Mouse (Mus musculus): ENCODE data around the gene Chchd6. TPM values are rescaled to one million over a fixed set of nuclear protein-coding genes. Genes with fewer than 3 reads are reported as not detected.

Chchd6 gene
- polyA plus RNA-seq, 1 experiment from 2014 or later, result 69.0 TPM

GRCm38 (mm10) chr6:89359771-89360708 is 235.4 kb downstream of the Chchd6 start:
- 59% methylated on average over 20 of the region's 20 CpGs for WGBS

DNA sequence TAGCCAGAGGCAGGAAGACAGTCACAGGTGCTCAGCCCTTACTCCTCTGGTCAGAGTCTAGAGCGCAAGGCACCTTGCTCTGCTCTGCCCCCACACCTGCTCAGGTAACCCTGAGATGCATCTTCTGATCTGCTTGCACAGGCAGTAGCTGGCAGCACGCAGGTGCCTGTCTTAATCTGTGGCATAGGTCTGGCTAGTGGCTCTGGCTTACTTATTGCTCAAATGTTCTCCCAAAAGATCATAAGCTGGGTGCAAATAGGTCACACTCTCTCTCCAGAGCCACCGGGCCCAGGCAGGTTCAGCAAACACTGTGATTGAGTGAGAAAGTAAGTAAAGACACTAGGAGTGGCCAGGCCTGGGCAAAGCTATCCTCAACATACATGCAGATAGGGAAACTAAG is 236.3 kb downstream of the Chchd6 start:
- Histone ChIP-seq H3K27ac (ENCODE audit: low read depth, low read length) (0 out of 2 replicates have a peak overlapping the region, but pooled peaks have one; percentile 17), H3K27me3 (ENCODE audit: control insufficient read depth, insufficient read depth, low read length) (no peaks in the 10 kb centered on the region)

More at GRCm38 (mm10) chr6:89359771-89360708, 235.4 kb downstream of the Chchd6 start:
- no peak for ATAC-seq (ENCODE audit: low FRiP score, low TSS enrichment)
- Histone ChIP-seq H3K9ac (ENCODE audit: low read depth, low read length) (peak overlapping the region; percentile 95; the same call in 1 of the 2 replicates), H3K4me3 (ENCODE audit: low read length) (peak overlapping the region; percentile 7; the same call in 1 of the 2 replicates), H3K36me3 (ENCODE audit: control insufficient read depth, insufficient read depth, low read length) (peaks cover 17% of the 10 kb centered on the region; the same call in 1 of the 2 replicates), H3K4me2 (replicated peaks; ENCODE audit: low read depth, low read length) (peak overlapping the region; percentile 87), H3K4me1 (ENCODE audit: control insufficient read depth, insufficient read depth, low read length) (peaks cover 29% of the 10 kb centered on the region), H3K27me3 (ENCODE audit: control insufficient read depth, insufficient read depth, low read length) (no peaks in the 10 kb centered on the region), H3K9me3 (ENCODE audit: control insufficient read depth, low read length) (no peaks in the 10 kb centered on the region), H3K27ac (ENCODE audit: low read depth, low read length) (0 out of 2 replicates have a peak overlapping the region, but pooled peaks have one; percentile 37)

GRCm38 (mm10) chr6:89355661-89356060 is 239.8 kb downstream of the Chchd6 start:
- Histone ChIP-seq H3K36me3 (ENCODE audit: control insufficient read depth, insufficient read depth, low read length) (peaks cover 44% of the 10 kb centered on the region), H3K4me3 (ENCODE audit: low read length) (no peak overlapping the region), H3K4me1 (ENCODE audit: control insufficient read depth, insufficient read depth, low read length) (peaks cover 55% of the 10 kb centered on the region), H3K27me3 (ENCODE audit: control insufficient read depth, insufficient read depth, low read length) (no peaks in the 10 kb centered on the region), H3K9ac (ENCODE audit: low read depth, low read length) (no peak overlapping the region), H3K4me2 (replicated peaks; ENCODE audit: low read depth, low read length) (no peak overlapping the region), H3K27ac (ENCODE audit: low read depth, low read length) (no peak overlapping the region), H3K9me3 (ENCODE audit: control insufficient read depth, low read length) (no peaks in the 10 kb centered on the region)
- 69% methylated on average over 7 of the region's 7 CpGs for WGBS
- no peak for ATAC-seq (ENCODE audit: low FRiP score, low TSS enrichment)

More for the DNA sequence above, 236.3 kb downstream of the Chchd6 start:
- no peaks in the 10 kb centered on the region for H3K9me3 ChIP-seq (ENCODE audit: control insufficient read depth, low read length)
- ATAC-seq (ENCODE audit: low FRiP score, low TSS enrichment), result no peak
- H3K4me2 ChIP-seq (replicated peaks; ENCODE audit: low read depth, low read length), result peak overlapping the region; percentile 3; the same call in 1 of the 2 replicates
- peaks cover 31% of the 10 kb centered on the region for H3K4me1 ChIP-seq (ENCODE audit: control insufficient read depth, insufficient read depth, low read length)
- peaks cover 25% of the 10 kb centered on the region; the same call in 1 of the 2 replicates for H3K36me3 ChIP-seq (ENCODE audit: control insufficient read depth, insufficient read depth, low read length)
- WGBS, result 85% methylated on average over 3 of the region's 3 CpGs
- H3K4me3 ChIP-seq (ENCODE audit: low read length), result no peak overlapping the region
- no peak overlapping the region; the same call in 1 of the 2 replicates for H3K9ac ChIP-seq (ENCODE audit: low read depth, low read length)

DNA sequence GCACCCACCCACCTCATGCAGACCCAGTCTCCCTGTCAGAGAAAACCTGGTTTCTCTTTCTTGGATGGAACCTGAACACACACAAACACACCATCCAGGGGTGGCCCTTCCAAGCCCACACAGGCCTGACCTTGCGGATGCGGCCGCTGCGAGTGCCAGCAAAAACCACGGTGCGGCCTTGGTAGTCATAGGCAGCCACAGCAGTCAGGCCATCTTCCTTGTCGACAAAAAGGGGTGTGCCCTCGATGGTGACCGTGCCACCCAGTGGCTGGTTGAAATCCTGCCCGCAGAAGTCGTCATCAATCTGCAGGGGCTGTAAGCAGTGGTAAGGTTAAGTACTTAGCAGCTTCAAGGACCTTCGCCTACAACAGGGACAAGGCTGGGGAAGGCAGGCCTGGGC is 240.7 kb downstream of the Chchd6 start:
- Histone ChIP-seq H3K4me2 (replicated peaks; ENCODE audit: low read depth, low read length) (no peak overlapping the region), H3K27me3 (ENCODE audit: control insufficient read depth, insufficient read depth, low read length) (no peaks in the 10 kb centered on the region), H3K27ac (ENCODE audit: low read depth, low read length) (no peak overlapping the region), H3K4me3 (ENCODE audit: low read length) (no peak overlapping the region), H3K9ac (ENCODE audit: low read depth, low read length) (no peak overlapping the region), H3K36me3 (ENCODE audit: control insufficient read depth, insufficient read depth, low read length) (peaks cover 50% of the 10 kb centered on the region), H3K4me1 (ENCODE audit: control insufficient read depth, insufficient read depth, low read length) (peaks cover 45% of the 10 kb centered on the region), H3K9me3 (ENCODE audit: control insufficient read depth, low read length) (no peaks in the 10 kb centered on the region)
- no peak for ATAC-seq (ENCODE audit: low FRiP score, low TSS enrichment)
- 89% methylated on average over 12 of the region's 12 CpGs for WGBS

DNA sequence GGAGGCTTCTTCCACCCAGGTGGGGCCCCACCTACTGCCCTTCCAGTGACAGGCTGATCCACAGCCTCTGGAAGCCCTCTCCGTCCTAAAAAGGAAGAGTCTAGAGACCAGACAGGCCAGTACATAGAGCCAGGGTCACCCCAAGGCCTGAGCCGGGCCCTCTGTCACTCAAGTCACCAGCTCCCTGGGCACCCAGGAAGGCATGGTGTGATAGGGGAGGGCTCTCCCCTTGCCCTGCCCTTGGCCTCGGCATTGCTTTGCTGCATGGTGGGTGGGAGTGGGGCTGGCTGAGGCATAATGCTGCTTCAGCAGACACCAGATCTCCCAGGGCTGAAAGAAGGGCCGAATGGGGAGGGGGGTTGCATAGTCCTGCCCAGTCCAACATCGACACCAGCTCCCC is 241.4 kb downstream of the Chchd6 start:
- peak overlapping the region; percentile 71; the same call in 1 of the 2 replicates for H3K27ac ChIP-seq (ENCODE audit: low read depth, low read length)
- peaks cover 39% of the 10 kb centered on the region for H3K4me1 ChIP-seq (ENCODE audit: control insufficient read depth, insufficient read depth, low read length)
- H3K27me3 ChIP-seq (ENCODE audit: control insufficient read depth, insufficient read depth, low read length), result no peaks in the 10 kb centered on the region
- WGBS, result 74% methylated on average over 5 of the region's 5 CpGs
- H3K36me3 ChIP-seq (ENCODE audit: control insufficient read depth, insufficient read depth, low read length), result peaks cover 56% of the 10 kb centered on the region
- no peak overlapping the region for H3K4me2 ChIP-seq (replicated peaks; ENCODE audit: low read depth, low read length)
- ATAC-seq (ENCODE audit: low FRiP score, low TSS enrichment), result no peak
- H3K9me3 ChIP-seq (ENCODE audit: control insufficient read depth, low read length), result no peaks in the 10 kb centered on the region
- H3K4me3 ChIP-seq (ENCODE audit: low read length), result no peak overlapping the region
- H3K9ac ChIP-seq (ENCODE audit: low read depth, low read length), result no peak overlapping the region

DNA sequence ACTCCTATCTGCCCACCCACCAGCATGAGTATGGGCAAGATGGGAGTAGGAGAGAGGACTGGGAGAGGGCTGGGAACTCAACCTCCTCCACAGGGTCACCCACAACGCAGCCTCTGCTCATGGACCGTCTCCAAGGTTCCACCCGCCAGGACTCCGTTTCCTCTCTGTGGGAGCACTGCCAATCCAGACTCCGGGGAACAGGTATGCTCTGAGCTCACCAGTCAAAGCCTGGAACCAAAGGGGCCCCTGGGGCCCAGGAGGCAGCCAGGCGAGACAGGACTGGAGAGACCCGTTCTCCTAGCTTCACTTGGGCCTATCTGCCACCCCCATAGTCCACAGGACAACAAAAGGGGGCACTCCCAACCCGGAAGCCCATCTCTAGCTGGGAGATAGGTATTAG is 242.4 kb downstream of the Chchd6 start:
- Histone ChIP-seq H3K36me3 (ENCODE audit: control insufficient read depth, insufficient read depth, low read length) (peaks cover 66% of the 10 kb centered on the region), H3K27ac (ENCODE audit: low read depth, low read length) (peak overlapping the region; percentile 71; the same call in 1 of the 2 replicates)

GRCm38 (mm10) chr6:89351441-89352137 is 243.9 kb downstream of the Chchd6 start:
- Histone ChIP-seq H3K27me3 (ENCODE audit: control insufficient read depth, insufficient read depth, low read length) (no peaks in the 10 kb centered on the region), H3K4me2 (replicated peaks; ENCODE audit: low read depth, low read length) (no peak overlapping the region), H3K36me3 (ENCODE audit: control insufficient read depth, insufficient read depth, low read length) (peaks cover 74% of the 10 kb centered on the region), H3K9me3 (ENCODE audit: control insufficient read depth, low read length) (no peaks in the 10 kb centered on the region), H3K4me1 (ENCODE audit: control insufficient read depth, insufficient read depth, low read length) (peaks cover 33% of the 10 kb centered on the region), H3K27ac (ENCODE audit: low read depth, low read length) (peak overlapping the region; percentile 80; the same call in 1 of the 2 replicates), H3K9ac (ENCODE audit: low read depth, low read length) (peak overlapping the region; percentile 37), H3K4me3 (ENCODE audit: low read length) (no peak overlapping the region)
- ATAC-seq (ENCODE audit: low FRiP score, low TSS enrichment), result peak; percentile 56
- WGBS, result 23% methylated on average over 5 of the region's 5 CpGs

More for the DNA sequence above, 242.4 kb downstream of the Chchd6 start:
- H3K4me1 ChIP-seq (ENCODE audit: control insufficient read depth, insufficient read depth, low read length), result peaks cover 33% of the 10 kb centered on the region
- 53% methylated on average over 8 of the region's 8 CpGs for WGBS
- no peaks in the 10 kb centered on the region for H3K9me3 ChIP-seq (ENCODE audit: control insufficient read depth, low read length)
- no peak for ATAC-seq (ENCODE audit: low FRiP score, low TSS enrichment)
- no peak overlapping the region; the same call in 1 of the 2 replicates for H3K9ac ChIP-seq (ENCODE audit: low read depth, low read length)
- no peak overlapping the region for H3K4me2 ChIP-seq (replicated peaks; ENCODE audit: low read depth, low read length)
- no peak overlapping the region for H3K4me3 ChIP-seq (ENCODE audit: low read length)
- H3K27me3 ChIP-seq (ENCODE audit: control insufficient read depth, insufficient read depth, low read length), result no peaks in the 10 kb centered on the region

- no peaks in the 10 kb centered on the region for H3K9me3 ChIP-seq (ENCODE audit: control insufficient read depth, low read length)
- H3K4me1 ChIP-seq (ENCODE audit: control insufficient read depth, insufficient read depth, low read length), result peaks cover 38% of the 10 kb centered on the region
- no peak overlapping the region for H3K4me2 ChIP-seq (replicated peaks; ENCODE audit: low read depth, low read length)
- no peak overlapping the region for H3K9ac ChIP-seq (ENCODE audit: low read depth, low read length)
- H3K36me3 ChIP-seq (ENCODE audit: control insufficient read depth, insufficient read depth, low read length), result peaks cover 70% of the 10 kb centered on the region
- H3K27me3 ChIP-seq (ENCODE audit: control insufficient read depth, insufficient read depth, low read length), result no peaks in the 10 kb centered on the region
- no peak overlapping the region for H3K27ac ChIP-seq (ENCODE audit: low read depth, low read length)
- no peak for ATAC-seq (ENCODE audit: low FRiP score, low TSS enrichment)
- 86% methylated on average over 2 of the region's 2 CpGs for WGBS
- no peak overlapping the region for H3K4me3 ChIP-seq (ENCODE audit: low read length)
Measured at GRCm38 (mm10) chr6:89350520-89350919, 244.9 kb downstream of the Chchd6 start.
